Mouse (Mus musculus): Measurements from ENCODE around the gene Rad51d. TPM values are rescaled to one million over a fixed set of nuclear protein-coding genes. Genes with fewer than 3 reads are reported as not detected.

Rad51d gene
- polyA plus RNA-seq, 1 experiment from 2014 or later: 14.2 TPM

DNA sequence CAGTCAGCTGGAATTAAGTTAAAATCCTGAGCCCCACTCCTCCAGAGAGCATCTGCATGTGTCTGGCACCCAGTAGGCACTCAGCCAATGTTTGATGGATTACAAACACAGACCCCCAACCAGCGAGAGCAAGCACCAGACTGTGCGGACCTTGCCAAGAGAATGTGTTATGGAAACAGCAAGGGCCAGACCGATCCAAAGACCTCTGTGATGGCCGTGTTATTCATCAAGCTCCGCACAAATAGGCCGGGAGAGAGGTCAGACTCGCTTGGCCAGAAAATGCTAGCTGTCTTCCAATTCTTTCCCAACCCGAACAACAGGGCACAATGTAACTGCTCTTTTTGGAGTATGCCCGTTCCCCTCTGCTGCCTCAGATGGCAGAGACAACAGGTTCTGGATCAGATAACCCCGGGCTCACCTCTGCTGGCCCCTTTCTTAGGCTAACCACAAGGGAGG is 1.9 kb downstream of the Rad51d start:
- H3K4me3 ChIP-seq: no peak overlapping the region
- peaks cover 23% of the 10 kb centered on the region for H3K4me1 ChIP-seq
- WGBS: 32% methylated on average over 10 of the region's 10 CpGs
- H3K36me3 ChIP-seq: no peaks in the 10 kb centered on the region
- no peaks in the 10 kb centered on the region for H3K9me3 ChIP-seq
- peak overlapping the region; percentile 84; the same call in 1 of the 2 replicates for H3K9ac ChIP-seq (replicated peaks)
- peak overlapping the region; percentile 94 for H3K4me2 ChIP-seq (replicated peaks)
- peaks cover 7% of the 10 kb centered on the region; the same call in 1 of the 2 replicates for H3K27me3 ChIP-seq
- ATAC-seq (replicated peaks): peak; percentile 45
- H3K27ac ChIP-seq (replicated peaks): no peak overlapping the region

- 83% methylated on average over 3 of the region's 3 CpGs for WGBS
- H3K9me3 ChIP-seq: no peaks in the 10 kb centered on the region
- no peak overlapping the region for H3K4me3 ChIP-seq
- H3K27ac ChIP-seq (replicated peaks): no peak overlapping the region
- H3K4me1 ChIP-seq: peaks cover 23% of the 10 kb centered on the region
- ATAC-seq (replicated peaks): no peak
- no peaks in the 10 kb centered on the region for H3K36me3 ChIP-seq
- H3K9ac ChIP-seq (replicated peaks): no peak overlapping the region
- H3K27me3 ChIP-seq: peaks cover 7% of the 10 kb centered on the region; the same call in 1 of the 2 replicates
- no peak overlapping the region for H3K4me2 ChIP-seq (replicated peaks)
Measured at GRCm38 (mm10) chr11:82886559-82886958, 3.9 kb downstream of the Rad51d start.

DNA sequence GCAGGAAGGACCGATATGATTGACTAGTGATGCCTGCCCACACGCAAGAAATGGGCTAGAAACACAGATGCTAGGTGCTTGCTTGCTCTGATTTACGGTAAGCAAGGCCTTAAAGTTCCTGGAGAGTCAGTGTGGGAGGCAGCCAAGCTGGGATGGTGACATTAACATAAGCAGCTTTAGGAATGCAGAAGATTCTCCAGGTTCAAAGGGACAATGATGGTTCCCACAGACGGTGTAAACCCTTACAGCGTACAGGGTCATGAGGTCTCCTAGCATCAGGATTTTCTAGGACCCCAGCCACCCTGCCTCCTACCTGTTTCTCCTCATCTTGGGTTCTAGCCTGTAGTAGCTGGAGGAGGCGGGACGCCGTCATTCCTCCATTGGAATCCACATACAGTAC is 7.2 kb downstream of the Rad51d start:
- Histone ChIP-seq H3K4me3 (no peak overlapping the region), H3K27ac (replicated peaks) (no peak overlapping the region), H3K27me3 (no peaks in the 10 kb centered on the region), H3K9ac (replicated peaks) (no peak overlapping the region), H3K36me3 (no peaks in the 10 kb centered on the region), H3K4me1 (peaks cover 4% of the 10 kb centered on the region), H3K9me3 (no peaks in the 10 kb centered on the region), H3K4me2 (replicated peaks) (no peak overlapping the region)
- WGBS: 71% methylated on average over 8 of the region's 8 CpGs
- no peak for ATAC-seq (replicated peaks)

DNA sequence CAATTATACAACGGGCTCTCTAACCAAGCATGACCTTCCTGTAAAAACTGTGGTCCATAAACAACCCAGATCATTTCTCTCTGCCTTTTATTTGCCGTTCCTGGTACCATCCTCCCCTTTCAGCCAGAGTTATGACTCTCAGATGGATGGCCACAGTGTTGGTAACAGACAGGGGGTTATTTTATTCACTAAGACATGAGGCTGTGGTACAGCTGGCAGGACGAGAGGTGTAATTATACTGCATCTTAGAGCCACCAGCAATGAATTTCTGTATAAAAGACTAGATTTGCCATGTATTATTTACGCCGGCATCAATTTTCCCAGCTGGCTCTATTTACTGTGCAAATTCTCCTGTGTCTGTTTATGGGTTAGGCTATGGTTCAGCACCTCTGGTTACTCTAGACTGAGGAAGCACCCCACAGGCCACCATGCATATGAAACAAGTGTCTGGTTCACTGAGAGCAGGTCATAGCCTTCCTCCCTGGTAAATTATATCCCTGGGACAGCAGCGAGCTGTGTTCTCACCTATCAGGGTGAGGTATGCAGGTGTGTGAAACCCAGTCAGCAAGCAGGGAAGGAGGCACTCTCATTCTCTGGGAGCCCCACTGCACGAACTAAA is 12.6 kb downstream of the Rad51d start:
- H3K27ac ChIP-seq (replicated peaks): 0 out of 2 replicates have a peak overlapping the region, but pooled peaks have one; percentile 28
- ATAC-seq (replicated peaks): no peak

DNA sequence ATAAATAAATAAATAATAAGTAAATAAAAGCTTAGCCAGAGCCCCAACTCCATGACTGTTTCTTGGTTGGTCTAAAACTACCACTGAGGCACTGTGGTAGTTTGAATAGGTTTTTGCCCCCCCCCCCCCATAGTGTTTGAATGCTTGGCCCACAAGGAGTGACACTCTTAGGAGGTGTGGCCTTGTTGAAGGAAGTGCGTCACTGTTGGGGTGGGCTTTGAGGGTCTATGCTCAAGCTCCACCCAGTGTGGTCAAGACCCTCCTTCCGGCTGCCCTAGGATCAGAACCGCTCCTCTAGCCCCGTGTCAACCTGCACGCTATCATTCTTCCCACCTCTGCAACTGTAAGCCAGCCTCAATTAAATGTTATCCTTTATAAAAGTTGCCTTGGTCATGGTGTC is 14.8 kb downstream of the Rad51d start:
- no peak overlapping the region for H3K4me2 ChIP-seq (replicated peaks)
- no peaks in the 10 kb centered on the region for H3K36me3 ChIP-seq
- no peak overlapping the region for H3K4me3 ChIP-seq
- no peak for ATAC-seq (replicated peaks)
- H3K9me3 ChIP-seq: no peaks in the 10 kb centered on the region
- H3K9ac ChIP-seq (replicated peaks): no peak overlapping the region
- WGBS: 93% methylated on average over 5 of the region's 5 CpGs
- H3K27ac ChIP-seq (replicated peaks): no peak overlapping the region
- H3K4me1 ChIP-seq: peaks cover 8% of the 10 kb centered on the region
- H3K27me3 ChIP-seq: no peaks in the 10 kb centered on the region

More for the DNA sequence above, 12.6 kb downstream of the Rad51d start:
- H3K27me3 ChIP-seq: no peaks in the 10 kb centered on the region
- H3K4me2 ChIP-seq (replicated peaks): no peak overlapping the region
- no peak overlapping the region for H3K9ac ChIP-seq (replicated peaks)
- no peaks in the 10 kb centered on the region for H3K4me1 ChIP-seq
- H3K4me3 ChIP-seq: no peak overlapping the region
- H3K9me3 ChIP-seq: no peaks in the 10 kb centered on the region
- 77% methylated on average over 7 of the region's 7 CpGs for whole genome bisulfite sequencing
- no peaks in the 10 kb centered on the region for H3K36me3 ChIP-seq

DNA sequence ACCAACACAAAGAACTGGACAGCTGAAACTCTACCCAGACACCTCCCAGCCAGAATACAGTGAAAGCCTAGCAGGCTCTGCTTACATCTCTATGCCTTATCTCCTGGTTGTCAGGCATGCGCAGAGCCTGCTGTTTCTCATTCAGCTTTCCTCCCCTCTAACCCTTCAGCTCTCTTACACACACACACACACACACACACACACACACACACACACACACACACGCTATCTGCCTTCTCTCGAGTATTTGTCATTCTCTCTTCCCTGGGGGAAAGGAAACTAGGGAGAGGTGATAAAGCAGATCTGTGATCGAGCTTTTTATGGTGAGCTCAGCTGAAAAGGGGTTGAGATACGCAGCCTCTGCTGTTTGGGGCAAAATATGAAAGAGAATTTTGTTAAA is 15.5 kb downstream of the Rad51d start:
- ATAC-seq (replicated peaks): no peak
- H3K27ac ChIP-seq (replicated peaks): no peak overlapping the region
- peaks cover 15% of the 10 kb centered on the region for H3K4me1 ChIP-seq
- 78% methylated on average over 5 of the region's 5 CpGs for WGBS
- H3K4me3 ChIP-seq: no peak overlapping the region
- H3K9me3 ChIP-seq: no peaks in the 10 kb centered on the region
- H3K4me2 ChIP-seq (replicated peaks): no peak overlapping the region
- H3K9ac ChIP-seq (replicated peaks): no peak overlapping the region
- H3K27me3 ChIP-seq: no peaks in the 10 kb centered on the region
- no peaks in the 10 kb centered on the region for H3K36me3 ChIP-seq

- peak within 1 kb of the TSS; percentile 85 for H3K4me2 ChIP-seq (replicated peaks)
- no peaks in the 10 kb centered on the region for H3K9me3 ChIP-seq
- no peaks in the 10 kb centered on the region for H3K36me3 ChIP-seq
- ATAC-seq (replicated peaks): peak; percentile 98
- peaks cover 24% of the 10 kb centered on the region for H3K4me1 ChIP-seq
- H3K27ac ChIP-seq (replicated peaks): peak within 1 kb of the TSS; percentile 44; the same call in 1 of the 2 replicates
- under 1% methylated on average over 42 of the region's 43 CpGs for WGBS
- H3K4me3 ChIP-seq: peak within 1 kb of the TSS; percentile 81
- no peaks in the 10 kb centered on the region for H3K27me3 ChIP-seq
- H3K9ac ChIP-seq (replicated peaks): peak within 1 kb of the TSS; percentile 69
Measured at GRCm38 (mm10) chr11:82871031-82871446, 19.4 kb downstream of the Rad51d start, which contains the start of gene Rffl. Rffl (minus strand) TSS chr11:82871210.

DNA sequence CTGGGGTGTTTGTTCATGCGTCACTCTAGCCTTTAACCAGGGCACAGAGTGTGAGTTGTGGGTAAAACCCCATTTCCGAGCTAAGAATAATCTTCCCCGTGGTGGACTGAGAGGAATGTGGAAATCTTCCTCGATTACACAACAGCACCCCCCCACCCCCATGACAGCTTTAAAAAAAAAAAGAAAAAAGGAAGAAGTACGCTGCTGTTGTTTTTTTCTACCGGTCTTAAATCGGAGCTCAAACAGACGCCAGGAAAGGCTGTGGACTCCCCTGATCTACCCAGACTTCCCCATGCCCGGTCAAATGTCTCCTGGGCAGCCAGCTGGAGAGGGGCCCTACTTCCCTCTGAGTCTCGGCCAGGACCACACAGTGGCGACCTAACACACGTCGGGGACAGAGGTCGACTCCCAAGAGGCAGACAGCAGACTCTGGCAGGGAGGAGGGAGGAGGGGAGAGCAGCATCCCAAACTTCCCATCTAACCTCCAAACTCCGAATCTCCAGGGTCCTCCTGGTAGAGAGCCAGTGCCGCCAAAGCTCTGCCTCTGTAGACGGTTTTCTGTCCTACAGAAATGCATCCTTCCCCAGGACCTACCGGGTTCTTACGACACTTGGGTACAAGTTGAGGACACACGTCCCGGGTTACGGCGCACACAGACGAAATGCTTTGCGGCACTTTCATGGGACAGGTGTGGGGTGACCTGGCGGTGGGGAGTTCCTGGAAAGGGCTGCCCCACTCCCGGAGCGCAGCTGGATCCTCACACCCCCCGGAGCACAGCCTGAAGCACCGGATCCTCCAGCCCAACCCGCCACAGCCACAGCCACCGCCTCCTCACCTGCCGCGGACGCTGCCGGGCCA is 20.0 kb downstream of the Rad51d start:
- peak; percentile 26 for ATAC-seq (replicated peaks)
- Histone ChIP-seq H3K4me2 (replicated peaks) (peak overlapping the region; percentile 85), H3K4me1 (peaks cover 24% of the 10 kb centered on the region), H3K4me3 (peak overlapping the region; percentile 81), H3K9me3 (no peaks in the 10 kb centered on the region), H3K9ac (replicated peaks) (peak overlapping the region; percentile 69), H3K27me3 (no peaks in the 10 kb centered on the region), H3K36me3 (no peaks in the 10 kb centered on the region), H3K27ac (replicated peaks) (peak overlapping the region; percentile 44; the same call in 1 of the 2 replicates)
- 4% methylated on average over 35 of the region's 36 CpGs for WGBS

DNA sequence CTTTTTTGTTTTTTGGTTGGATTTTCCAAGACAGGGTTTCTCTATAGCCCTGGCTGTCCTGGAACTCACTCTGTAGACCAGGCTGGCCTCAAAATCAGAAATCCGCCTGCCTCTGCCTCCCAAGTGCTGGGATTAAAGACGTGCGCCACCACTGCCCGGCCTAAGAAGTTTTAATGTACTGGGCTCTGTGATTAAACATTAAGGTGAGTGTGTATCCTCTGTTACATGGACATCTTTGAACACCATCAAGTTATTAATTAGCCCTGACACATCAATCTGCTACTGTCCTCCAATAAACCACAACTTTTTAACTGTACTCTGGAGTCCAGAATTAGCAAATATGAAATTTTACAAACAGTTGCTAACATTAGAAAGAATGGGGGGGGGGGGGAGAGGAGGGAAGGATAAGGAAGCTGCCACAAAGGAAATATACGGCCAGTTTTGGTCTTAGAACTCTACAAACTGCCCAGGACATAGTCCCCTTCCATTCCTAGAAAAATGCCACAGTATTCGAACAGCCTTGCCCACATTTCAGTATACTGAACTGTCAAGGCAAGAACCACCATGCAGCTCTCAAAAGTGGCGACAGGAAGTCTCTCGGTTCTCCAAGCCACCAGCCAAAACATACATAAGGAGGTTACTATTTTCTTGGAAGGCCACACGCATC is 20.8 kb downstream of the Rad51d start:
- Histone ChIP-seq H3K9ac (replicated peaks) (0 out of 2 replicates have a peak overlapping the region, but pooled peaks have one; percentile 69), H3K4me2 (replicated peaks) (peak overlapping the region; percentile 85), H3K4me3 (peak overlapping the region; percentile 81), H3K9me3 (no peaks in the 10 kb centered on the region), H3K27me3 (no peaks in the 10 kb centered on the region), H3K4me1 (peaks cover 24% of the 10 kb centered on the region), H3K36me3 (no peaks in the 10 kb centered on the region), H3K27ac (replicated peaks) (no peak overlapping the region)
- ATAC-seq (replicated peaks): no peak
- WGBS: 82% methylated on average over 9 of the region's 9 CpGs

GRCm38 (mm10) chr11:82867956-82868355 is 22.5 kb downstream of the Rad51d start:
- Histone ChIP-seq H3K4me3 (no peak overlapping the region), H3K9ac (replicated peaks) (no peak overlapping the region), H3K4me1 (peaks cover 37% of the 10 kb centered on the region), H3K9me3 (no peaks in the 10 kb centered on the region), H3K4me2 (replicated peaks) (no peak overlapping the region), H3K27ac (replicated peaks) (no peak overlapping the region), H3K36me3 (no peaks in the 10 kb centered on the region), H3K27me3 (no peaks in the 10 kb centered on the region)
- ATAC-seq (replicated peaks): no peak
- WGBS: 46% methylated on average over 5 of the region's 5 CpGs

DNA sequence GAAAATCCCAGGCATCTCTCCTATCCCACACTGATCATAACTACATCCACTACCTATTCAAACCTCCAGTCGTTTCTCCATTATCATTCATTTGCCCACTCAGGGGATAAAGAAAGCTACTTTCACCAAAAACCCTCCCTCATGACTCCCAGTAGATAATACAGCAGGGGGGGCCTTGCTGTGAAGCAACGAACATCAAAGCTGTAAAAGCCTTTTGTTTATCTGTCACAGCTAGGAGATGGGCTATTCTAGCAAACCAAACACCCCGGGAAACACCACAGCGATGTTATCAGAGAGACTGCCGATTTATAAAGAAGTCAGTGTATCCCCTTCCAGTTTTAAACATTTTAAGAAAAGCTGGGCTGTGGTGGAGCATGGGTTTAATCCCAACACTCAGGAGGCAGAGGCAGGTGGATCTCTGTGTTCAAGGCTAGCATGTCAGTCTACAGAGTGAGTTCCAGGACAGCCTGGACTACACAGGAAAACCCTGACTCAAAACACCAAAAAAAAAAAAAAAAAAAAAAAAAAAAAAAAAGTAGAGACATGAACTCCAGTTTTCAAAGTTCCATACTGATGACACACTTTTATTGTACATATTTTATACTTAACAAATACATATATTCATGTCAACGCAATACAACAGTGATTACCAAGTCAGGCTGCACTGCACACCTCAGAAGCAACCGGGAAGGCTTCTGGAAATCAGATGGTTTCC is 23.4 kb downstream of the Rad51d start:
- Histone ChIP-seq H3K27ac (replicated peaks) (0 out of 2 replicates have a peak overlapping the region, but pooled peaks have one; percentile 3), H3K9me3 (no peaks in the 10 kb centered on the region), H3K36me3 (no peaks in the 10 kb centered on the region), H3K4me1 (peaks cover 46% of the 10 kb centered on the region), H3K4me3 (no peak overlapping the region), H3K27me3 (no peaks in the 10 kb centered on the region), H3K9ac (replicated peaks) (no peak overlapping the region), H3K4me2 (replicated peaks) (no peak overlapping the region)
- ATAC-seq (replicated peaks): no peak
- WGBS: 28% methylated on average over 7 of the region's 7 CpGs

Data from forebrain, embryonic 15.5 days (tissue).